Mouse (Mus musculus) heart, embryonic 12.5 days (tissue): ENCODE measurements around the gene Ufd1. TPM values are rescaled to one million over a fixed set of nuclear protein-coding genes. Genes with fewer than 3 reads are reported as not detected.
A peak's percentile ranks its signal among the peaks of the same experiment; 100 is the strongest.

Source experiments
- ATAC-seq: fragments of 200-750 bp; cut with Nextera tagmentation; 2 replicates; pipeline ENCODE4 v1.8.0; 2017; ENCODE audit warnings: moderate TSS enrichment, moderate library complexity; ENCODE audit not compliant: insufficient number of reproducible peaks, low FRiP score
- H3K27ac ChIP-seq: fragments of 300-500 bp; sonication (generic); 2 replicates; pipeline ENCODE4 v1.5.1; 2016; ENCODE audit warnings: mild to moderate bottlenecking, moderate library complexity; ENCODE audit not compliant: poor library complexity, severe bottlenecking
- H3K27me3 ChIP-seq: fragments of 300-500 bp; sonication (generic); replicated peaks from 2 replicates; pipeline ENCODE4 v1.6.1; 2016; ENCODE audit warnings: mild to moderate bottlenecking, moderate library complexity
- H3K36me3 ChIP-seq: fragments of 300-500 bp; sonication (generic); 2 replicates; pipeline ENCODE4 v1.6.1; 2016; ENCODE audit warnings: mild to moderate bottlenecking, moderate library complexity
- H3K4me1 ChIP-seq: fragments of 300-500 bp; sonication (generic); replicated peaks from 2 replicates; pipeline ENCODE4 v1.6.1; 2016; ENCODE audit warnings: mild to moderate bottlenecking
- H3K4me2 ChIP-seq: fragments of 300-500 bp; sonication (generic); 2 replicates; pipeline ENCODE4 v1.6.1; 2016; ENCODE audit warnings: mild to moderate bottlenecking, moderate library complexity
- H3K4me3 ChIP-seq: fragments of 300-500 bp; sonication (generic); 2 replicates; pipeline ENCODE4 v1.5.1; 2016; ENCODE audit warnings: mild to moderate bottlenecking
- H3K9ac ChIP-seq: fragments of 300-500 bp; sonication (generic); 2 replicates; pipeline ENCODE4 v1.6.1; 2016; ENCODE audit warnings: mild to moderate bottlenecking, moderate library complexity
- H3K9me3 ChIP-seq: fragments of 300-500 bp; sonication (generic); replicated peaks from 2 replicates; pipeline ENCODE4 v1.6.1; 2016; ENCODE audit warnings: mild to moderate bottlenecking, moderate library complexity
- WGBS: fragments of 180-500 bp; shearing (Covaris S2); methylation state at CpG from one replicate; pipeline ENCODE4 v1.1.7; 2016; 5-methylcytosine and 5-hydroxymethylcytosine counted together
- polyA plus RNA-seq: library from polyadenylated mRNA; unstranded; fragments of >200 nt; fragmentation: Nextera tagmentation; extraction: Ambion mirVana; gene quantifications from 2 replicates; pipeline ENCODE4 v1.2.1, GENCODE M21; 2016

Ufd1 gene
- polyA plus RNA-seq = 71.7 and 73.0 TPM in 2 replicates

DNA sequence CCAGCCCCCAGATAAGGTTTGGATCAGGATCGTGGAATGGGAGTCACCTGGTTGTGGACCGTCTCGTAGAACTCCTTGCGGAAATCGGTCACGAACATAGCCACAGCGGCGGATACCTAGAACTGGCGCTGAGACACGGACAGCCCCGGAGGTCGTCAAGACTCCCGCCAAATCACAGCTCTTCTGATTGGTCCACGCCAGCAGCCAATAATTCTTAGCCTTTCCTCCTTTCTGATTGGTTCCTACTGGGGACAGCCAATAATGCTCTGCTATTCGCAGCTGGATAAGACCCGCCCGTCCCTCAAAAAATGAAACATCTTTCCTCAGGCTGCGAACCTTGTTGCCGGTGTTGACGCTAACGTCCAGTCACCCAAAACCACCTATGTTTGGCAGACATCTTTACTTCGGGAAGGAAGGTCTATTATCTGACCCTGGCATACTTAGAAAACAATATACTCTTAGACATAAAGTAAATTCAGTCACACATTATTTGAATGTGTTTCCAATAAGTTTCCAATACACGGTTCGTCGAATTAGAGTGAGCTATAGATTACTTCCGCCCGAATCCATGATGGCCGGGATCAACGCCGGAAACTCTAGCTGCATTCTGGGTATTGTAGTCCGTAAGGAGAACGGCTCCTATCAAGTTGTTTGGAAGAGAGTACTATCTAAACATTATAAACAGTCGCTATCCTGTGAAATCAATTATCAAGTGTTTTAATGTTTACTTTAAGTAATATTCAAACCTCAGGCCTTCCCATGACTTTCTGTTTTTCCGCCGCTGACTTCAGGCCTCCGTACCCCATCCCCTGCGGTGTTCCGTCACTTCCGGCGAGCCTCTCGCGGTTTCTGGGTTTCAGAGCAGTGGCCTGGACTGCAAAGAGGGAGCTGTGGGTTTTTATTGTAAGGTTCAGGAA lies at the start of gene Ufd1, which contains the start of gene Cdc45:
TSS of gene Ufd1 (plus strand) at position 312 of the 917 bp plus-strand sequence.
TSS of gene Cdc45 (minus strand) at position 520 of the 917 bp plus-strand sequence.
- H3K27ac ChIP-seq = peak within 1 kb of the TSS; percentile 82
- peak within 1 kb of the TSS; percentile 85 for H3K4me3 ChIP-seq
- H3K4me1 ChIP-seq = peaks cover 16% of the 10 kb centered on the region
- ATAC-seq = peak; percentile 93
- peaks cover 44% of the 10 kb centered on the region for H3K36me3 ChIP-seq
- WGBS = under 1% methylated on average over 42 of the region's 42 CpGs
- H3K4me2 ChIP-seq = peak within 1 kb of the TSS; percentile 84
- H3K9me3 ChIP-seq = no peaks in the 10 kb centered on the region
- no peaks in the 10 kb centered on the region for H3K27me3 ChIP-seq
- H3K9ac ChIP-seq = peak within 1 kb of the TSS; percentile 92

DNA sequence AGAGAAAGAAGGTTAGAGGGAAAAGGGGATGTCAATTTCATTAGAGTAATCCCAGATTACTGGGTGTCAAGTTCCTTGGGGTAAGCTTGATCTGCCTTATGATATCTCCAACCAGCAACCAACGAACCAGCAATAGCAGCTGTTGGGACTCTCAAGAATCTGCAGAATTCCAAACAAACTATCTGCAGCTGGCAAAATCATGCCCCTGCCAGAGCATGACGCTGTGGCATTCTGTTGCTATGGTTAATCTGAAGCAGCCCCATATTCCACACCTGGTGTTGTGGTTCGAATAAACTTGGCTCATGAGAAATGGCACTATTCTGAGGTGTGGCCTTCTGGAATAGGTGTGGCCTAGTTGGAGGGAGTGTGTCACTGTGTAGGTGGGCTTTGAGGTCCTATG lies 48.6 kb upstream of the Ufd1 start:
- Histone ChIP-seq H3K27ac (no peak overlapping the region), H3K36me3 (no peaks in the 10 kb centered on the region), H3K9ac (no peak overlapping the region), H3K27me3 (no peaks in the 10 kb centered on the region), H3K9me3 (no peaks in the 10 kb centered on the region), H3K4me3 (no peak overlapping the region), H3K4me1 (no peaks in the 10 kb centered on the region), H3K4me2 (no peak overlapping the region)
- no peak for ATAC-seq
- 70% methylated on average over 3 of the region's 3 CpGs for WGBS

DNA sequence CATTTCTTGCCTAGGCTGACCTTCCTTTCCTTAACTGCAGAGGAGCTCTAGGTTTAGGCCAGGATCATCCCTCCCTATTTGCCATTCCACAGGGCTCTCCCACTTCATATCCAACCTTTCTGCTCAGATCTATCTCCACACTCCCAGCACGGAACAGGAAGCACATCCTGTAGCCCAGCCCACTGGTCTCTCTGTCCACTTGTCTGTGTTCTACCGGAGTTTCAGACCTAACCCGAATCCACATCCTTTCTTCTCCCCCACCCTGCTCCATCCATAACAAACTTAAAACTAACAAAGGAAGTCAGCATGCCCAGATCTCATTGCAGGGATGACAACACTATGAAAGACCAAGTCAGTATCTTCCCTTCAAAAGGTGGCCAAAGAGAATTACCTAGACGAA lies 45.2 kb upstream of the Ufd1 start:
- Histone ChIP-seq H3K4me1 (no peaks in the 10 kb centered on the region), H3K9me3 (peaks cover 5% of the 10 kb centered on the region; the same call in 1 of the 2 replicates), H3K36me3 (no peaks in the 10 kb centered on the region), H3K27me3 (no peaks in the 10 kb centered on the region), H3K9ac (no peak overlapping the region), H3K27ac (no peak overlapping the region), H3K4me2 (no peak overlapping the region), H3K4me3 (no peak overlapping the region)
- no peak for ATAC-seq
- 52% methylated on average over 4 of the region's 4 CpGs for WGBS

DNA sequence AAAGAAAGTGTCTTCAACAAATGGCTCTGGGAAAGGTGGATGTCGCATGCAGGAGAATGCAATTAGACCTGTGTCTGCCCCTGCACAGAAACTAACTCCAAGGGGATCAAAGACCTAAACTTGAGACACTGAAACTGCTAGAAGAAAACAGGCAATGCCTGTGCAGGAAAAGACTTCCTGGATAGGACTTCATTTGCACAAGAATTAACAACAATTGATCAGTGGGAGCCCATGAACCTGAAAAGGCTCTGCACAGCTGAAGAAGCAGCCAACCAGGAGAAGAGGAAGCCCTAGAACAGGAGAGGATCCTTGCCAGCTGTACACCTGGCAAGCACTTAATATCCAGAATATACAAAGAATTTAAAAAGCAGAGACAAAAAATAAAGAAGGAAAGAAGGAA lies 42.1 kb upstream of the Ufd1 start:
- no peak for ATAC-seq
- H3K4me3 ChIP-seq = no peak overlapping the region
- H3K27me3 ChIP-seq = peaks cover under 1% of the 10 kb centered on the region; the same call in 1 of the 2 replicates
- H3K36me3 ChIP-seq = no peaks in the 10 kb centered on the region
- H3K4me2 ChIP-seq = no peak overlapping the region
- 68% methylated on average over 1 of the region's 1 CpGs for WGBS
- H3K27ac ChIP-seq = no peak overlapping the region
- no peak overlapping the region for H3K9ac ChIP-seq
- H3K4me1 ChIP-seq = peaks cover 8% of the 10 kb centered on the region; the same call in 1 of the 2 replicates
- peaks cover 5% of the 10 kb centered on the region; the same call in 1 of the 2 replicates for H3K9me3 ChIP-seq

DNA sequence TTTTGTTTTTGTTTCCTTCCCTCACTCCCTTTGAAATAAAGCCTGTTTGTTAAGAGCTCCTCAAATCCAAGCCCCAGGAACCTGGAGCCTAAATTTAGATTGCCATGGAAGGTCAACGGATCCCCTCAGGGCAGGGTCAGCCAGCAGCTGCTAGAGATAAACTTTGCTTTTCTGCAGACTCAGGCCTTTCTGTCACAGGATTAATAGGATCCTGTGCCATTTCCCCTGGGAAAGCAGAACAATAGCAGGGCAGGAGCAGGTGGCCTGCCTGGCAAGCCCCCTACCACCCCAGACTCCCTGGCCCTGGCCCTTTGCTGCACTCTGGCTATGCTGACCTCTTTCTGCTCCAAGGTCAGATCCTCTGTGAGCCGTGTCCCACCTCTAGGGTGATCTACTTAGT lies 37.6 kb upstream of the Ufd1 start:
- Histone ChIP-seq H3K9me3 (peaks cover 5% of the 10 kb centered on the region; the same call in 1 of the 2 replicates), H3K36me3 (no peaks in the 10 kb centered on the region), H3K4me2 (no peak overlapping the region), H3K27ac (no peak overlapping the region), H3K9ac (no peak overlapping the region), H3K4me1 (peaks cover 23% of the 10 kb centered on the region; the same call in 1 of the 2 replicates), H3K27me3 (peaks cover 43% of the 10 kb centered on the region), H3K4me3 (no peak overlapping the region)
- 20% methylated on average over 2 of the region's 2 CpGs for WGBS
- no peak for ATAC-seq

DNA sequence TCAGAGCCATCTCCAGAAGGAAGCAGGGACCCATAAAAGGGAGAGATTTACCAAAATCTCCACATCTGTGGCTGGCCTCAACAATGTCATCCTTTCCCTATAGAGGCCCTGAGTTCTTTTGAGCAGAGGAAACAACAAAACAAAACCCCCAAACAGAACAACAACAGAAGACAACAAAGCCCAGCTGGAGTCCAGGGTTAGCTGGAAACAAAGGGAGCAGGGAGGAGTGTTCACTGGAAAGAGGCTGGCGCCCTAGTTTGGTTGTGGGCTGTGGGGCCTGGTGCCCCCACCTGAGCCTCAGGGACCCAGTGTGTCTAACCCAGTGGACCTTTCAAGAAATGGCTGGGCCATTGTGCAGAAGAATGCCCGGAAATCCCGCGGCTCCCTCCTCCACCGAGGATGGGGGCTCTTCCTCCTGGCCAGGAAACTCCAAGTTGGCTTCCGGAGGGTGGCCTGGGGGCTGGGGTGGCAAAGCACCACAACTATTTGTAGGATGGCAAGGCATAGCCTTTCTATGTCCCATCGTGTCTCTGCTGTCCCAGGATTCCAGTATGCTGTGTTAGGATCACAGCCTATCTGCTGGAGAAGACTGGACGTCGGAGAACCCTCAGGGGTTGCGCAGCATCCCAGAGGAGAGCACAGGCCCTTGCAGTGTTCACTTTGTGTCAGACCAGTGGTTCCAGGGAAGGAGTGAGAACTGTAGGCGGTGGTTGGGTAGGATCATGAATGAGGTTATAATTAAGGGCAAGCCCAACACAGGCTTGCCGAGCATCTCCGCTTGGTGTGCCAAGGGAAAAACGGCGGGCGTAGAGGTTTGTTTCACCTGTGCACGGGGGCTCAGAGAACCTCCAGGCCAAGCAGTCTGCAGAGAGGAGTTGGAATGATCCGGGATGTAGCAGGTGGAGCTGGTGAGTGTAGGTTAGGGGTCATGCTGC lies 35.7 kb upstream of the Ufd1 start:
- peaks cover 55% of the 10 kb centered on the region for H3K27me3 ChIP-seq
- ATAC-seq = peak; percentile 4; the same call in 1 of the 2 replicates

DNA sequence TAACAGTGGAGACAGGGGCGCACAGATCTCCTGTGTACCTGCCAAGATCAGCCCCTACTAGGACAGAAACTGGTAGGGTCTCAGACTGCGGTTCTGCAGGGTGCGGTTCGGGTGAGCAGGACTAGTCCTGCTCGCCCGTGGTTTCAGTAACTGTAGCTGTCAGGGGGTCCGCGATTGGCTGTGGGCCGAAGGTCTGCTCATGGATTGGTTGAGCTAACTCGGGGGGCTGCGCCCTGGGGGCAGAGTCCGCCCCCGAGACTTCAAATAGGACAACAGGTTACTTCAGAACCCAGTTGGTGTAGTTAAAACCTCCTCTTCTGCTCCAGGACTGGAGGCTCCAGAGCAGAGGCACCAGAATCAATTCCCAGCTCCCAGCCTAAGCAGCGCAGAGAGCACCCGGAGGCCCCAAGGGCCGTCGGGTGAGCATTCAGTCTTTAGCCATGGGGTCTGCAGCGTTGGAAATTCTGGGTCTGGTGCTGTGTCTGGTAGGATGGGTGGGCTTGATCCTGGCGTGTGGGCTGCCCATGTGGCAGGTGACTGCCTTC lies 35.0 kb upstream of the Ufd1 start, which contains the start of gene Cldn5:
TSS of gene Cldn5 (plus strand) at position 292 of the 545 bp plus-strand sequence.
- H3K36me3 ChIP-seq = peaks cover 12% of the 10 kb centered on the region
- peak within 1 kb of the TSS; percentile 82 for H3K4me2 ChIP-seq
- peak within 1 kb of the TSS; percentile 47 for H3K4me3 ChIP-seq
- 9% methylated on average over 19 of the region's 19 CpGs for WGBS
- H3K27ac ChIP-seq = no peak within 1 kb of the TSS
- H3K27me3 ChIP-seq = peaks cover 59% of the 10 kb centered on the region
- no peaks in the 10 kb centered on the region for H3K9me3 ChIP-seq
- peak; percentile 70 for ATAC-seq
- H3K9ac ChIP-seq = peak within 1 kb of the TSS; percentile 49
- peaks cover 23% of the 10 kb centered on the region; the same call in 1 of the 2 replicates for H3K4me1 ChIP-seq

More for the DNA sequence above, 35.7 kb upstream of the Ufd1 start:
- Histone ChIP-seq H3K9me3 (peaks cover 5% of the 10 kb centered on the region; the same call in 1 of the 2 replicates), H3K36me3 (peaks cover 6% of the 10 kb centered on the region; the same call in 1 of the 2 replicates), H3K4me2 (peak overlapping the region; percentile 82), H3K4me3 (peak overlapping the region; percentile 47), H3K27ac (no peak overlapping the region), H3K9ac (no peak overlapping the region), H3K4me1 (peaks cover 23% of the 10 kb centered on the region; the same call in 1 of the 2 replicates)
- 34% methylated on average over 18 of the region's 18 CpGs for WGBS

DNA sequence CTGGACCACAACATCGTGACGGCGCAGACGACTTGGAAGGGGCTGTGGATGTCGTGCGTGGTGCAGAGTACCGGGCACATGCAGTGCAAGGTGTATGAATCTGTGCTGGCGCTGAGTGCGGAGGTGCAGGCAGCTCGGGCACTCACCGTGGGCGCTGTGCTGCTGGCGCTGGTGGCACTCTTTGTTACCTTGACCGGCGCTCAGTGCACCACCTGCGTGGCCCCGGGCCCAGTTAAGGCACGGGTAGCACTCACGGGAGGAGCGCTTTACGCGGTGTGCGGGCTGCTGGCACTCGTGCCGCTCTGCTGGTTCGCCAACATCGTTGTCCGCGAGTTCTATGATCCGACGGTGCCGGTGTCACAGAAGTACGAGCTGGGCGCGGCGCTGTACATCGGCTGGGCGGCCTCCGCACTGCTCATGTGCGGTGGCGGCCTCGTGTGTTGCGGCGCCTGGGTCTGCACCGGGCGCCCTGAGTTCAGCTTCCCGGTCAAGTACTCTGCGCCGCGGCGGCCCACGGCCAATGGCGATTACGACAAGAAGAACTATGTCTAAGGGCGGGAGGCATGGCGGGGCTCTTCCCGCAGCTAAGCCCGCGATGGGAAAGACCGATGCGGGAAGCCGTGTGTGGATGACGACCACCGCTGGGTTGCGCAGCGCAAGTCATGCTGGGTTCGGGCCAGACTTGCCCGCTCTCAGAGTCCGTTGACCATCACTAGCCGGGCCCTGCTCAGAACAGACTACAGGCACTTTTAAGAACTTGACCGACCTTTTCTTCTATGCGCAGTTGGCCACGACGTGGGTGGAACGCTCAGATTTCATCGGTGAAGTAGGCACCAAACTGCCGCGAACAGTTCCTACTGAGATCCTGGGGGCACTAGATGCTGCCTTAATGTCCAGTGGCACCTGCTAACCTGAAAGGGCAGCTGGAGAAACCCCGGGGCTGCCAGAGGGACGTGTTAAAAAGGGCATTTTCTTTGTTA lies 34.2 kb upstream of the Ufd1 start:
- ATAC-seq = peak; percentile 15; the same call in 1 of the 2 replicates

DNA sequence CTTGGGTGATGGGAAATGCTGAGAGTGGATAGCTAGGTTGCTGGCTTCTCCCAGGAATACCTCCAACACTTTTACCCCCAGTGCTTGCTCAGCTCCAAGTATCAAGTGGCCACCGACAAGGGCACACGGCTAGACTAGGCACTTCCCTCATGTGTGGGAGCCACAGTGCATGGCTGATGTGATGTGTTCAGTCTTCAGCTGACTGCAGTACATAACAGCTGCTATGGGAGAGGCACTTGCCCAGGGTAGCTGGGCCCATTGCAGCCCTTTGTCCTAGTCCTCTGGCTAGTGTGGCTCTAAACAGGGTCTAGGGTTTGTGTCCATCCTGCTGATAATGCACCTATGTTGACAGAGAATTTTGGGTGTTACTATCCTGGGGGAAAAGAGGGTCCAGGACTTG lies 33.1 kb upstream of the Ufd1 start:
- no peaks in the 10 kb centered on the region for H3K9me3 ChIP-seq
- ATAC-seq = no peak
- H3K9ac ChIP-seq = no peak overlapping the region
- H3K27ac ChIP-seq = no peak overlapping the region
- peaks cover 23% of the 10 kb centered on the region; the same call in 1 of the 2 replicates for H3K4me1 ChIP-seq
- H3K4me3 ChIP-seq = no peak overlapping the region
- WGBS = 73% methylated on average over 2 of the region's 2 CpGs
- no peak overlapping the region for H3K4me2 ChIP-seq
- peaks cover 25% of the 10 kb centered on the region for H3K36me3 ChIP-seq
- H3K27me3 ChIP-seq = peaks cover 59% of the 10 kb centered on the region

More for the DNA sequence above, 34.2 kb upstream of the Ufd1 start:
- peaks cover 23% of the 10 kb centered on the region; the same call in 1 of the 2 replicates for H3K4me1 ChIP-seq
- peak overlapping the region; percentile 47 for H3K4me3 ChIP-seq
- H3K4me2 ChIP-seq = peak overlapping the region; percentile 82
- H3K9ac ChIP-seq = peak overlapping the region; percentile 49
- no peaks in the 10 kb centered on the region for H3K9me3 ChIP-seq
- no peak overlapping the region for H3K27ac ChIP-seq
- WGBS = 3% methylated on average over 80 of the region's 80 CpGs
- peaks cover 59% of the 10 kb centered on the region for H3K27me3 ChIP-seq
- H3K36me3 ChIP-seq = peaks cover 20% of the 10 kb centered on the region
